Mouse (Mus musculus) mature B cell (primary cell): ENCODE data around the gene Rps17.

Experiments used
- in situ Hi-C: fragments of 300-500 bp; cut with MboI; formaldehyde crosslinking; loops from 2 replicates; pipeline ENCODE4 v1.14.3; 2019

The Rps17 gene

DNA sequence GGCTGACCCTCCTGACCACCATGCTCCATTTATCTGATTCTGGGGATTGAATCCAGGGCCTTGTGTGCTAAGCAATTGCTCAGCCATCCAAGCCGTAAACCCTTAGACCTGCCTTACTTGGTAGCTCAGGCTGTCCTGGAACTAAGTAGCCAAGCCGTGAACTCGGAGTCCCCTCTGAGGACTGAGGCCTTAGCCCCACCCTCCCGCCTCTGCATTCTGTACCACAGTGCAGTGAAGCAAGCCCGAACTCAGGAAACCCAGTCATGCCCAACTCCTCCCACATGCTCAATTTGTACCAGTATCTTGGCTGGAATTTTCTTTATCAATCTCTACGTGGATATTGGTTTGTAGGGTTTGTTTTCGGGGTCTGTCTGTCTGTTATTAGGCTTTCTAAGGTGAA lies 13.2 kb downstream of the Rps17 start:
- in situ Hi-C loops = no loop called here

DNA sequence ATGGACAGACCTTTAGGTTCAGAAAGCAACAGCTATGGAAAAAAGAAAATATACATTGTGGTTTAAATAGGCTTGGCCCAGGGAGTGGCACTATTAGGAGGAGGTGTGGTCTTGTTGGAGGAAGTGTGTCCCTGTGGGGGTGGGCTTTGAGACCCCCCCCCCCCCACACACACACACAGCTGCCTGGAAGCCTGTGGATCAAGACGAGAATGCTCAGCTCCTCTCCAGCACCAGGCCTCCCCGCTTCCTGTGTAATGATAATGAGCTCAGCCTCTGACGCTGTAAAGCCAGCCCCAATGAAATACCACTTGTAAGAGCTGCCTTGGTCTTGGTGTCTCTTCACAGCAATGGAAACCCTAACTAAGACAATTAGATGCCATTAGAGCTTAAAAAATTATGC lies 14.3 kb downstream of the Rps17 start:
- in situ Hi-C loops = no loop called here

DNA sequence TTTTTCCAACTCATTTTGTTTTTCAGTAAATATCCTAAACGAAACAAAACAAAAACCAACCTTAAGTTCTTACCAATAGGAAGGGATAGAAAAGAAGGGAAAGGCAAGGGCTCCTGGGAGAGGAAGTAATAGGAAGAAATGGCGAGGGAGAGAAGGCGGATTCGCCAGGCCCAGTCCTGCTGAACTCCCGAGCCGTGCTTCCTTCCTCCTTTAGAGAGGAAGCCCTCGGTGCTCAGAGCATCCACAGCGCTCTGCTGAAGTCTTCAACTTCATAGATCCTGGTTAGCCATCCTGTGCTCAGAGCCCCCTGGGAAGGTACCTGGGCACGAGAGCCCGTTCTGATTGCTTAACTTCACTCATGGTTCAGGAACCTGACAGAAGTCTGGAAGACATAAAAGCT lies 17.4 kb downstream of the Rps17 start:
- in situ Hi-C loops = no loop called here

DNA sequence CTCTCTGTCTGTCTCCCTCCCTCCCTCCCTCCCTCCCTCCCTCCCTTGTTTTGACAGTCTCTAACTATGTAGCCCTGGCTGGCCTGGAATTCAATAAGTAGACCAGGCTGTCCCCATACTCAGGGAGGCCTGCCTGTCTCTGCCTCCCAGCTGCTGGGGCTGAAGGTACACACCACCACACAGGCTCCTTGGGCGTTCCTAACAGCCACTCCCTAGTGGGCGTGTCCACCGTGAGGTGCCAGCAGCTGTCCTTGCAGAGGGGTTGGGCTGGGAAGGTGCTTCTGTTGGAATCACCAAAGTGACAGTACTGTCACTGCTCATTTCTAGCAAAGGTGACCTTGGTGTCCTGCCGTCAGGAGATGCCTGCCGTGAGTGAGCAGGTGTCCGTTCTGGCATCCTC lies 18.2 kb downstream of the Rps17 start:
- in situ Hi-C loops = no loop called here

DNA sequence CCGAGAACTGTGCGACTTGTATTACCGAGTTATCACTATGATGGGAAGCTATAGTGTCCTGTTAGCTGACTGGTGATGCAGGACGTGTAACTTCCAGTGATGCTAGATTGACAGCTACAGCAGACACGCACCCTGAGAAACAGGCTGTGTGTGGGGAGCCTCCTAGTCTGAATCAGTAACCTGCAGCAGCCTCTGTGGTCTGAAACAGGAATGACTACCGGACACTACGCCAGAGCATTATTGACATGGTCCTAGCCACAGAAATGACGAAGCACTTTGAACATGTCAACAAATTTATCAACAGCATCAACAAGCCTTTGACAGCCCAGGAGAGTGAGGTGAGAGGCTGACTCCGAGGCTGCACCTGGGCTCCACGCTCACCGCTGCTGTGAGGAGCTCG lies 19.0 kb downstream of the Rps17 start:
- in situ Hi-C loops = no loop called here

DNA sequence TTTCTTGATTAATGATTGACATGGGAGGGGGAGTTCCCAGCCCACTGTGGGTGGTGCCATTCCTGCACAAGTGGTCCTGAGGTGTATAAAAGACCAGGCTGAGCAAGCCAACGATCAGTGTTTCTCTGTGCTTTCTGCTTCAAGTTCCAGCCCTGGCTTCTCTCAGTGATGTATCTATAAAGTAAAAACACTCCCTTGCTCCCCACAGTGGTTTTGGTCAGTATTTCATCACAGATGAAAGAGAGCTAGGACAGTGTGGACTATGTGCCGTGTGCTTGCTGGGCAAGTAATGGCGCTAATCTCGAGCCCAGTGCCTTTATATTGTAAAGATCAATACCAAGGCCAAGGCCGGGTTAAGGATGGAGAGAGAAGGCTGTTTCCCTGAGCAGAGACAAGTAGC lies 23.3 kb downstream of the Rps17 start:
- in situ Hi-C loops = no loop called here

DNA sequence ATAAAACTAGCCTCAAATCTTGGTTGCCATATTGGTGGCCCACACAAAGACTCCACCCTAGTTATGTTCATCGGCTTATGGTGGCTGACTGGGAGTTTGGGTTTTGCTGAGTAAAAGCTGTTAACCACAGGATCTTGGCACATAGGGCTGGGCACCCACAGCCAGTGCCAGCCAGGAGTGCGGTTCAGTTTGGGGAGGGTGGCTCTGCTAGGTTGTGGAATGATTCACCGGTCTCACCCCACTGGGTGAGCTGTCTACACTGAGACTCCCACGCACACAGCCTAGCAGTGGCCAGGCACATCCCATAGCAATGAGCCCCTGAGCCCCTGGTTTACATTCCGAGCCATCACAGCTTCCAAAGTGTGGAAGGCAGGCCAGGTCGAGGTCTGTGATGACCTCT lies 25.3 kb downstream of the Rps17 start:
- in situ Hi-C loops = no loop called here

DNA sequence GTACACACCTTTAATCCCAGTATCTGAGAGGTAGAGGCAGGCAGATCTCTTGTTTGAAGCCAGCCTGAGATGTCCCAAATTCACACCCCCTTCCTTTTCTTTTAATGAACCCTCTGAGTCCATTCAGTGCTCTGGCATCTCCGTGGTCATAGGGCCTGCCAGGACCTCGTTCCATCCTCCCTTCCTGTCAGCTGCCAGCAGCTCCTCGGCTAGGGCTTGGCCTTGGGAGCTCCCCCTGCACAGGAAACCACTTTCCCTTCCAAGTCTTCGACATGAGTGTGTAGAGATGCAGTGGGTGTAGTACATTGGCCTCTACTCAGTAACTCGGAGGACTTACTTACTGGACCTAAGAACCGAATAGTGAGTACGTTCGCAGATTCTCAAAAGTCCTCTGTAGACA lies 29.5 kb downstream of the Rps17 start:
- in situ Hi-C loops = no loop called here

DNA sequence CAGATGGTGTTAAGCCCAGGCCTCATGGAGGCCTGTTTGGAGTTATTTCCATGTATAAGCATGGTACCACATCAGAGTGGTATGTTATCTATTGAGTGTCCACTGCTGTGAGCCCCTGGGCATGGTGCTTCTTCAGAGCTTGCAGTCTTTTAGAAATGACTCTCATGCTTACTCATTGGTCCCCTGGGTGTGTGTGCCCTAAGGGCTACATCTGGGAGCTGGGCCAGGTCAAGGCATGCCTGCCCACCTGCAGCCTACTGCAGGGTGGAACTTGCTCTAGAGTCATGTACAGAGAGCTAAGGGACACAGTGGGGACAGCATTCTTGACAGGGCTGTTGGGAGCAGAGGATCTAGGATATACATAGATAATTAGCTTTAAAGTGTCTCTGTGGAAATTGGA lies 33.5 kb downstream of the Rps17 start:
- in situ Hi-C loops = no loop called here

DNA sequence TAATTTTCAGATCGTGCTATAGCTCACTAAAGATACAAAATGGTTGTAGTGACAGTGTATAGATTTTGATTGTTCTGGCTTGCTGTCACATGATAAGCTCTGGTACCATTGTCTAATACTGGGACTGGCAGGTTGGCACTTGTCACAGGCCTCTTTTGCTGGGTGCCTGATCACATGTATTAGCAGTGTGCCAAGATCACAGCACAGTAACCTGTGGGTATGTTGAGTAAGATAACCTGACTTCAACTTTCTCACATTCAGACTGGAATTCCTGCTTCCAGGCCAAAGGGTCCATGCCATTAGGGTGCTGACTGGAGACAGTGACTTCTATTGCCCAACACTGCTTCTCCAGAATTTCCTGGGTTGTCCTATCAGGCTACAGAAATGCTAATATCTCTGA lies 33.9 kb downstream of the Rps17 start:
- in situ Hi-C loops = no loop called here

DNA sequence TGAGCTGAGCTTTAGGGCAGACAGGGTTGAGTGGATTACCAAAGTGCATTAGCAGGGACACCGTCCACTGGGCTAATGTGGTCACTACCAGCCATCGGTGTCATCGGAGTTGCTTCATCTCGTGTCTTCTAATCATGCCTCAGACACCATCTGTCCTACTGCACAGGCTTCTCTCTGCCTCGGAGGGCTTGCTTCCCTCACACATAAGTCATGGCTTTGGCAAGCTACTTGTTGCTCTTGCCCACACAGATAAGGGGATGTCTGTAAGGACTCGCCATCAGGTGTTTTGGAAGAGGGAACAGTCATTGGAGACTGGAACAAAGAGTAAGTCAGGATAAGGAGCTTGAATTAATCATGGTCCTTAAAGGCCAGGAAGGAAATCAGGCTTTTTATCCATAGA lies 35.8 kb downstream of the Rps17 start:
- in situ Hi-C loops = no loop called here

DNA sequence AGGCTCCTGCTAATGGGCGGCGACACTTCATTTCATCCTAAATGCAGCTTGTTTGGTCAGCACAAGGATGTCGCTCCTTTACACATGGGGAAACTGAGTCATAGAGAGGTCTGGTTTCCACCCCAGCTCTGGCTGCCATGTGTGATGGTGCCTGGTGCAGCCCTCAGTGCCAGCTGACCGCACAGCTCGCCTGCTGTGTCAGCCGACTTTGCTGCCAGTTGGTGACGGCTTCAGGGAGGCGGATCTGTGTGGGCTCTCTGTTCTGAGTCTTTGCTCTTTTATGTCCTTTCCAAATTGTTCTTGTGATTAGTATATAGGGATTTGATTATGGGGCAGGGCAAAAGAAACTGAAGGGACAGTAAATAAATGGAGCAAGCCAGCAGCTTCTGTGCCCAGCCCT lies 37.3 kb downstream of the Rps17 start:
- in situ Hi-C loops = no loop called here

DNA sequence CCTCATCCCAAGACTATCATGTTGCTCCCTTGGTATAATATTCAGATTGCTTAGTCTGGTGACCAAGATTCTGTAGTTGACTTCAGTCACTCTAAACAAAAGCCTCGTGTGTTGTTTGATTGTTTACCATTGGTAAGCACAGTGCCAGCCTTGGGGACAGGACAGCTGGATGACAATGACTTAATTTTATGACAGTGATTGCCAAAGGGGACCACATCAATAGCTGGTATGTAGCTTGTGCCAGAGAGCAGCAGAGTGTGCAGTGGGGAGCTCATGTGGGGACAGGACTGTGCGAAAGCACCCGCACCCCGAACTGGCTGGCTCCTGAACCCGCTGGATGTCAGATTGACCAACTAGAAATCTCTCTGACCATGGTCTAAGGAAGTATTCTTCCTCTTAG lies 40.4 kb downstream of the Rps17 start:
- in situ Hi-C loops = no loop called here

DNA sequence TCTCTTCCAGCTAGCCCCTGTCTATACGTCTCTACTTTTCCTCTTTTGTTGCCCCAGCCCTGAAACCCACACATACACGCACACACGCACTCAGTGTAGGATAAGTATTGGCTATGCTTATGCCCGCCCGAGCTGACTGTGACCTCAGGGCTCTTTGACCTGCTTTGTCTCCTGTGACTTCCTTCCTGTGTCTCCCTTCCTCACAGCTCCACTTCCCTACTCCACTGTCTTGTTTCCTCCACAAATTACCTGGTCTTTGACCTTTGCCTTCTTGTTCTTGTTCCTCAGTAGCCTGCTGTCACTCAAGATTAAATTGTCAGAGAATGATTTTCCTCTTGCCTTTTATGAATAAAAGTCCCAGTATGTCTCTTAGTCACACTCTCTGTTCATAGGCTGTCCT lies 41.0 kb downstream of the Rps17 start:
- in situ Hi-C loops = no loop called here

DNA sequence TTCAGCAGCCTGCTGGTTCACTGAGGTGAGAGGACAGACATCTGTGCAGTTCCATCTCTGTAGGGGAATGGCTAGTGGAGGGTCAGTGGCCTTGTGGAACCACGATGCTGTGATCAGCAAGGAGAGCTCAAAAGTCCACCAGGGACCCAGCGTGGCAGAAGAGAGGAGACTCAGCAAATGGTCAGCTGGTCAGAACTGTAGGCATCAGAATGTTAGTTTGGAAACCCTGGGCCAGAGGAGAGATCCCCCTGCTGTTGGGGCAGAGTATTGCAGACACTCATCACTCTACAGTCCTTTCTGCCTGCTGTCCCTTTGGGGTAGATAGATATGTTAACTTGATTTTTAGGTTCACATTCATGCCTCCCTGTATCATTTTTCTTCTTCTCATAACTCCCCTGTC lies 41.4 kb downstream of the Rps17 start:
- in situ Hi-C loops = no loop called here

DNA sequence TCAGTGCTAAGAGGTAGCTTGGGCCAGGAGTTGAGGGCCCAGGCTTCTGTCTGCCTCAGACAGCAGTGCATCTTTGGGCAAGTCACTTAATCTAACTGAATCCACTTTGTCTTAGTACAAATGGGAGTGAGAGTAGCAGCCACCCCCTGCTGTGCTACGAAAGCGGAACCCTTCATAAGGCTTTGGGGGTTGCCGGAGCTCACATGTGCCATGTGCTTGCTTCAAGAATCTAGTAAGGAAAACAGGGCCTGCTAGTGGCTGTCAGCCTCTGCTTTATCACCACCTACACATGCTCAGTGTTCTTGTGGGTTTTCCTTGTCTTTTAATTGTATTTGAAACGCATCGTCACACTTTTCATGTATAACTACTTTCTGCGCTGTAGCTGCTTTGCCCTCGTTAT lies 43.7 kb downstream of the Rps17 start:
- in situ Hi-C loops = no loop called here

DNA sequence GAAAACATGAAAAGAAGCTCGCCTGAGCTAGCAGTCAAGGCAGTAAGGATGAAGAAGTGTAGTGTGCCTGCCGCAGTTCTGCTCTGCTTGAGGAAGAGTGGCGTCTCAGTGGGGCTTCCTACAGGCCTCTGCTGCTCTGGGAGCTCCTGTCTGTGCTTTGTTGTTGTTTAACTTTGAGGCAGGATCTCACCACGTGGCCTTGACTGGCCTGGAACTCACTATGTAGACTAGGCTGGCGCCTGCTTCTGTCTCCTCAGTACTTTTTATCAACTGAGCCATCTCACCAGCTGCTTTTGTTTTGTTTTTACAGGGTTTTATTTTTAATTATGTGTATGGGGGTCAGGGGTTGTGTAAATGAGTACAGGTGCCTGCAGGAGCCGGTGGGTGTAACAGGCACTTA lies 46.8 kb downstream of the Rps17 start:
- in situ Hi-C loops = no loop called here

DNA sequence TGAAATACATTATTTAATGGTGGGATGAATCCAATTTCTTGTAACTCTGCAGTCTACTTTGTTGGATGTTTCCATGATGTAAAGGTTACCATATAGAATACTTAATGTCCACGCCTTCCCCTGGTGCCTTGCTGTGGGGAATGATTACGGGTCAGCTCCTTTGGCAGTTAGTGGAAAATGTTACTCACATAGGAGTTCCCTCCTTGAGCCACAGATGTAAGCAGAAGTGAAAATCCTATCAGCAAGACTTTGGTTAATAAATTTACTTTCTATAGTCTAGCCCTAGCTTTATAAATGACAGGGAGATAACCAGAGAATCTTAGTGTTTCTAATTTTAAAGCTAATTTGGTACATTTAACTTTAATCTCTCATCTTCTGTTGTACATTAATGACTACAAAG lies 49.9 kb downstream of the Rps17 start:
- in situ Hi-C loops = no loop called here
